Mouse (Mus musculus): Measurements from ENCODE around the gene Lama5. TPM values are rescaled to one million over a fixed set of nuclear protein-coding genes. Genes with fewer than 3 reads are reported as not detected.

Gene Lama5
- polyA plus RNA-seq, 1 experiment from 2014 or later, result 3.4 TPM

DNA sequence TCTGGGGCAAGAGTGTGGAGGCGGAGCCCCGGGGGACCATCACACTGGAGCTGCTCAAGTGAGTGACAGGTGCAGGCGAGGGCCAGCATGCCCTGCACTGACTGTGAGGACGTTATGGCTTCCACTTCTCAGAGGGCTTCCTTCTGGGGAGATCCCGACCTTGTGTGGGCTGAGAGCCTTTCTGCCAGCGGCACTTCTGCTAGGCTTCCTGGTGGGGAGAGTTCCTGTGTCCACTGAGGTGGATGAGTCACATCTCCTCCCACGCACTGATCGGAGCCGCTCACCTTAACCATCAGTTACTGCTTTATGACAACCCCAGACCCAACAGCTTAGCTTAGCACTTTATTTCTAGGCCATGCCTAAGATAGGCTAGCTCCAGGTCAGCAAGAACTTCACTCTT lies 77.1 kb downstream of the Lama5 start:
- no peaks in the 10 kb centered on the region for H3K27me3 ChIP-seq
- 89% methylated on average over 9 of the region's 9 CpGs for WGBS
- no peak overlapping the region for H3K9ac ChIP-seq
- no peak for ATAC-seq
- H3K27ac ChIP-seq, result no peak overlapping the region
- no peaks in the 10 kb centered on the region for H3K4me1 ChIP-seq
- H3K9me3 ChIP-seq (replicated peaks), result no peaks in the 10 kb centered on the region
- H3K4me3 ChIP-seq, result no peak overlapping the region
- no peak overlapping the region for H3K4me2 ChIP-seq
- peaks cover 92% of the 10 kb centered on the region for H3K36me3 ChIP-seq (ENCODE audit: poor library complexity, severe bottlenecking)

DNA sequence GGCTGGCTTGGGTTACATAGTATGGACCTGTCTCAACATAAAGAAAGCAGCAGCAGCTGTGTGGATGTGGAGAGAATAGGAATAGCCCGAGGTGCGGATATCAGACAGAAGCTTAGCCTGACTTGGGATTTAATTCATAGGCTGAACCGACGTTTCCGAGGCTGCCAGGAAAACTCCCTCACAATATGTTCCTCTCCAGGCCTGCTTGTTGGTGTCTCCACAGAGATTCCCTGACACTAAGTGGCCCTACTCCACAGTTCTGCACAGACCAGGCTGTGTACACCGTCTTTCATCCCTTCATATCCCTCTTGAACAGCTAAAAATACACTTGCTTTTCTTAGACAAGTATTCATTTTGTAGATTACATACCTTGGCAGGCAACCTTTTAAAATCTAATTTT lies 78.3 kb downstream of the Lama5 start:
- ATAC-seq, result no peak
- WGBS, result 88% methylated on average over 6 of the region's 6 CpGs
- H3K4me3 ChIP-seq, result no peak overlapping the region
- H3K4me1 ChIP-seq, result no peaks in the 10 kb centered on the region
- no peak overlapping the region for H3K9ac ChIP-seq
- peaks cover 92% of the 10 kb centered on the region for H3K36me3 ChIP-seq (ENCODE audit: poor library complexity, severe bottlenecking)
- H3K9me3 ChIP-seq (replicated peaks), result no peaks in the 10 kb centered on the region
- no peaks in the 10 kb centered on the region for H3K27me3 ChIP-seq
- no peak overlapping the region for H3K27ac ChIP-seq
- H3K4me2 ChIP-seq, result no peak overlapping the region

DNA sequence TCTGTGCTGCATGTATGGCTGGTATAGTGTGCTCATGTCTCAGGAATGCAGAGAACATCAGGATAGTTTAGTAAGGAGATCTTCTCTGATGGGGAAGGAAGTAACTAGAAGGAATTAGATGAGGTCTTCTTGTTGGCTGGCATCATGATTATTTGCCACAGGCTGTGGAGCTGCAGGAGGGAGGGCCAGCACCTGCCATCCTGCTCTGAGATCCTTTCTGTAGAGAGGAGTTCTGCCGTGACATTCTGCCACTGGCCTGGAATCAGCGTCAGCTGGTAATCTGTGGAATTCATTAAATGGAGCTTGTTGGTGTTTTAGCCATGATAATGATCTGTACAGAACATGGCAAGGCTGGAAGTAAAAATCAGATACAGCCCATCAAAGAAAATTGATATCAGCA lies 79.6 kb downstream of the Lama5 start:
- H3K4me3 ChIP-seq, result no peak overlapping the region
- no peaks in the 10 kb centered on the region for H3K9me3 ChIP-seq (replicated peaks)
- ATAC-seq, result no peak
- 93% methylated on average over 2 of the region's 2 CpGs for WGBS
- H3K4me2 ChIP-seq, result no peak overlapping the region
- H3K36me3 ChIP-seq (ENCODE audit: poor library complexity, severe bottlenecking), result peaks cover 90% of the 10 kb centered on the region
- H3K27ac ChIP-seq, result no peak overlapping the region
- no peaks in the 10 kb centered on the region for H3K27me3 ChIP-seq
- no peak overlapping the region for H3K9ac ChIP-seq
- no peaks in the 10 kb centered on the region for H3K4me1 ChIP-seq

DNA sequence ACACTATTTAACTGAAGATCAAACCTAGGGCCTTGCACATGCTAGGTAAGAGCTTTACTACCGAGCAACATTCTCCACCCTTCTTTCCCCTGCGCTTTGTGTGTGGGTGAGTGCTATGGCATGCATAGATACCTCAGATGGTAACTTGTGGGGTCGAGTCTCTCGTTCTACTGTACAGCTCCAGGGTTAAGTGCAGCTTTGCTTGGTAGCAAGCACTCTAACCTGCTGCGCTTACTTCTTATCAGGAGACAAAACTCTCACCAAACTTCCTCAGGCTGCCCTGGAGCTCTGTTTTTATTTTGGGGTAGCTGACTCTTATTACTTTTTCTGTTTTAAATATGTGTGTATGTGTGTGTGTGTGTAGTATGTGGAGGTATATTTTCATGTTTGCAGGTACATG lies 90.2 kb downstream of the Lama5 start:
- H3K27ac ChIP-seq, result no peak overlapping the region
- WGBS, result 90% methylated on average over 5 of the region's 5 CpGs
- H3K4me1 ChIP-seq, result no peaks in the 10 kb centered on the region
- ATAC-seq, result no peak
- H3K9me3 ChIP-seq (replicated peaks), result no peaks in the 10 kb centered on the region
- H3K4me2 ChIP-seq, result no peak overlapping the region
- no peaks in the 10 kb centered on the region for H3K27me3 ChIP-seq
- no peak overlapping the region for H3K9ac ChIP-seq
- H3K36me3 ChIP-seq (ENCODE audit: poor library complexity, severe bottlenecking), result peaks cover 30% of the 10 kb centered on the region
- H3K4me3 ChIP-seq, result no peak overlapping the region

DNA sequence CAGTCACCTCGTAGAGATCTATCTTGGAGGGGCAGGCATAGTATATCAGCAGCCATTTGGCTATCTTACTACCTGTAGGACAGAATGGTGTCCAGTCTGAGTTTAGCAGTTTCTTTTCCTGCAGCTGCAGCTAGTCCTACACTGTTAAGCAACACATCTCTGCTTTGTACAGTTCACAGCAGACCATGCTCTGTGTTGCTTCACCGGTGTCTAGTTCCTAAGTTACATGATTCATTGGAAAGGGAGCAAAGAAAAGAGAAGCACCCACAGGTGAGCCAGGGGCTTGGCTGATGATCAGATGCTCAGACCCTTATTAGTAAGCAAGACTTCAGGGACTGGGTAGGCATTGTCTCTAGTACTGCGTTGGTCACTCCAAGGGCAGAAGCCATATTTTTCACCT lies 91.7 kb downstream of the Lama5 start:
- WGBS, result 91% methylated on average over 3 of the region's 3 CpGs
- no peak overlapping the region for H3K27ac ChIP-seq

DNA sequence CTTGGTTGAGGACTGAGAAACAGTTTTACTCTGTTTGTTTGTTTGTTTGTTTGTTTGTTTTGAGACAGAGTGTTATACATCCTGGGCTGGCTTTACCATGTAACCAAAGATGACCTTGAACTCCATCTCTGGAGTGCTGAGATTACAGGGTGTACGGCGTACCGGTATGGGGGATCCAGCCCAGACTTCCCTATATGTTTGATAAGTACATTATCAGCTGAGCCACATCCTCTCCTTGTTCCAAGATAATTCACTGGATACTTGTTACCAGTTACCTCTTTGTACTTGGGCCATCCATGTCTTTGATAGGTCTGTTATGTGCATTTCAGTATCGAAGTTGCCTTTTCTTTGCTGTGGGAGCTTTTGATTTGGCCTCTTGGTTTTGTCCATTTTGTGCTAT lies 92.4 kb downstream of the Lama5 start:
- 97% methylated on average over 4 of the region's 4 CpGs for WGBS
- no peak overlapping the region for H3K9ac ChIP-seq
- H3K36me3 ChIP-seq (ENCODE audit: poor library complexity, severe bottlenecking), result peaks cover 12% of the 10 kb centered on the region
- ATAC-seq, result no peak
- H3K27ac ChIP-seq, result no peak overlapping the region
- no peaks in the 10 kb centered on the region for H3K27me3 ChIP-seq
- no peaks in the 10 kb centered on the region for H3K4me1 ChIP-seq
- H3K4me3 ChIP-seq, result no peak overlapping the region
- no peak overlapping the region for H3K4me2 ChIP-seq
- H3K9me3 ChIP-seq (replicated peaks), result no peaks in the 10 kb centered on the region

More for the DNA sequence above, 91.7 kb downstream of the Lama5 start:
- Histone ChIP-seq H3K4me1 (no peaks in the 10 kb centered on the region), H3K9me3 (replicated peaks) (no peaks in the 10 kb centered on the region), H3K27me3 (no peaks in the 10 kb centered on the region), H3K4me3 (no peak overlapping the region), H3K36me3 (ENCODE audit: poor library complexity, severe bottlenecking) (peaks cover 19% of the 10 kb centered on the region), H3K4me2 (no peak overlapping the region), H3K9ac (no peak overlapping the region)
- ATAC-seq, result no peak

DNA sequence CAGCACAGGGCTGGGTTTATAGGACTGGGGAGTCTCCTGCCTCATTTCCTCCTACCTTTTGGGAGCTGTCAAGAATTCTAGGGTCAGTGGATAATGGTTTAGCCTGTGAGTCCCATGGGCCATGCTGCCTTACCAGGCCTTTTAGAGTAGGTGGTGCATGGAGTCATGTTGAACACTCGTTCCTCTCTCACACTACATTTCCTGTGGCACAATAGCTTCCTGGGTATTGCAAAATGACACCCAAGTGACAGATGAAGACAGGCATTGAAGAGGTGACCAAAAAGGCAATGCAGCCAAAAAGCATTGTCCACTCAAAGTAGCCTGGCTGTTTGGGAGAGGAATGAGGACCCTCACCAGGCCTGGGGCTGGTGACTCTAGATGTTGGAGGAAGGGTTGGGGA lies 98.0 kb downstream of the Lama5 start:
- Histone ChIP-seq H3K36me3 (ENCODE audit: poor library complexity, severe bottlenecking) (peaks cover 9% of the 10 kb centered on the region), H3K27me3 (no peaks in the 10 kb centered on the region), H3K9ac (no peak overlapping the region), H3K4me1 (peaks cover 28% of the 10 kb centered on the region), H3K4me2 (no peak overlapping the region), H3K27ac (no peak overlapping the region), H3K4me3 (no peak overlapping the region), H3K9me3 (replicated peaks) (no peaks in the 10 kb centered on the region)
- 61% methylated on average over 1 of the region's 1 CpGs for WGBS
- no peak for ATAC-seq

Small RNAs within 50 kb of the gene (microRNA-seq; reads per million reads assigned to microRNA genes)
- gene Mir3091, result 1.6 reads per million
- not detected for gene Mir7005

Other genes with a start within 250 kb of the Lama5 start
- 5.2 and 6.0 TPM in 2 replicates for gene Taf4, start 249.2 kb downstream of the Lama5 start, polyA plus RNA-seq (2015; fragmentation: Nextera tagmentation; extraction: Ambion mirVana)
- gene Lsm14b, start 200.9 kb downstream of the Lama5 start, polyA plus RNA-seq (2015; fragmentation: Nextera tagmentation; extraction: Ambion mirVana), result 20.4 and 20.6 TPM in 2 replicates
- gene Psma7, start 183.4 kb downstream of the Lama5 start, polyA plus RNA-seq (2015; fragmentation: Nextera tagmentation; extraction: Ambion mirVana), result 716 and 737 TPM in 2 replicates
- gene Ss18l1, start 183.3 kb downstream of the Lama5 start, polyA plus RNA-seq (2015; fragmentation: Nextera tagmentation; extraction: Ambion mirVana), result 33.9 and 38.7 TPM in 2 replicates
- gene Mtg2, start 155.3 kb downstream of the Lama5 start, polyA plus RNA-seq (2015; fragmentation: Nextera tagmentation; extraction: Ambion mirVana), result 34.2 and 34.8 TPM in 2 replicates
- 2.3 and 2.8 TPM in 2 replicates for gene Hrh3, start 121.4 kb downstream of the Lama5 start, polyA plus RNA-seq (2015; fragmentation: Nextera tagmentation; extraction: Ambion mirVana)
- gene Osbpl2, start 106.6 kb downstream of the Lama5 start, polyA plus RNA-seq (2015; fragmentation: Nextera tagmentation; extraction: Ambion mirVana), result 48.8 and 53.1 TPM in 2 replicates
- gene Adrm1, start 54.4 kb downstream of the Lama5 start, polyA plus RNA-seq (2015; fragmentation: Nextera tagmentation; extraction: Ambion mirVana), result 211 and 220 TPM in 2 replicates
- gene Rps21, start 31.5 kb upstream of the Lama5 start, polyA plus RNA-seq (2015; fragmentation: Nextera tagmentation; extraction: Ambion mirVana), result 483 and 550 TPM in 2 replicates
- gene Cables2, start 47.6 kb upstream of the Lama5 start, polyA plus RNA-seq (2015; fragmentation: Nextera tagmentation; extraction: Ambion mirVana), result 11.0 and 12.7 TPM in 2 replicates
- gene Rbbp8nl, start 64.0 kb upstream of the Lama5 start, polyA plus RNA-seq (2015; fragmentation: Nextera tagmentation; extraction: Ambion mirVana), result not detected in 2 replicates
- not detected in 2 replicates for gene Gata5, start 108.8 kb upstream of the Lama5 start, polyA plus RNA-seq (2015; fragmentation: Nextera tagmentation; extraction: Ambion mirVana)
- gene Slco4a1, start 230.4 kb upstream of the Lama5 start, polyA plus RNA-seq (2015; fragmentation: Nextera tagmentation; extraction: Ambion mirVana), result 1.1 and 2.1 TPM in 2 replicates

Measured in forebrain, embryonic 13.5 days (tissue).